Mouse (Mus musculus): ENCODE results near the gene Fmn2. TPM values are rescaled to one million over a fixed set of nuclear protein-coding genes. Genes with fewer than 3 reads are reported as not detected.

The Fmn2 gene
- polyA plus RNA-seq, 1 experiment from 2014 or later: 0.45 TPM

GRCm38 (mm10) chr1:174860407-174861118 is 358.9 kb downstream of the Fmn2 start:
- Histone ChIP-seq H3K27me3 (no peaks in the 10 kb centered on the region), H3K4me3 (no peak overlapping the region), H3K36me3 (no peaks in the 10 kb centered on the region), H3K4me2 (no peak overlapping the region), H3K4me1 (no peaks in the 10 kb centered on the region), H3K9me3 (no peaks in the 10 kb centered on the region), H3K27ac (no peak overlapping the region), H3K9ac (no peak overlapping the region)
- 0 out of 2 replicates have a peak, but pooled peaks have one; percentile 46 for ATAC-seq (ENCODE audit: borderline replicate concordance, extremely low read depth, low FRiP score, low TSS enrichment)
- WGBS: 58% methylated on average over 10 of the region's 10 CpGs

Other genes with a start within 250 kb of the Fmn2 start
- gene Olfr419, start 249.8 kb upstream of the Fmn2 start, polyA plus RNA-seq (2015; fragmentation: Nextera tagmentation; extraction: Ambion mirVana): not detected in 2 replicates
- gene Mptx1, start 171.3 kb upstream of the Fmn2 start, polyA plus RNA-seq (2015; fragmentation: Nextera tagmentation; extraction: Ambion mirVana): not detected in 2 replicates
- gene Olfr417, start 136.7 kb upstream of the Fmn2 start, polyA plus RNA-seq (2015; fragmentation: Nextera tagmentation; extraction: Ambion mirVana): not detected in 2 replicates
- gene Olfr248, start 110.8 kb upstream of the Fmn2 start, polyA plus RNA-seq (2015; fragmentation: Nextera tagmentation; extraction: Ambion mirVana): not detected in 2 replicates
- not detected in 2 replicates for gene Olfr414, start 77.8 kb upstream of the Fmn2 start, polyA plus RNA-seq (2015; fragmentation: Nextera tagmentation; extraction: Ambion mirVana)
- not detected in 2 replicates for gene Olfr220, start 59.7 kb upstream of the Fmn2 start, polyA plus RNA-seq (2015; fragmentation: Nextera tagmentation; extraction: Ambion mirVana)

Data from lung, embryonic 15.5 days (tissue).